Mouse (Mus musculus) ES-Bruce4 (cell line): ENCODE measurements around the gene Fcgrt.

Source experiments
- CTCF ChIP-seq: IDR thresholded peaks from one replicate; pipeline ENCODE4 v1.8.1; 2011; ENCODE audit warnings: low read depth, low read length
- EP300 ChIP-seq: IDR thresholded peaks from 2 replicates; pipeline ENCODE4 v1.6.1; 2011; ENCODE audit warnings: low read depth, low read length; ENCODE audit not compliant: insufficient read depth
- POLR2A ChIP-seq: IDR thresholded peaks from one replicate; pipeline ENCODE4 v1.8.1; 2011; ENCODE audit warnings: low read length; ENCODE audit not compliant: insufficient read depth

- no peak for TF ChIP-seq CTCF
- TF ChIP-seq POLR2A: no peak
- TF ChIP-seq EP300: no peak
Measured at GRCm38 (mm10) chr7:45092828-45093515, 10.7 kb downstream of the Fcgrt start.
